Mouse (Mus musculus): ENCODE measurements around the gene Ankrd39.

Ankrd39 gene

GRCm38 (mm10) chr1:36489661-36490060, 57.6 kb downstream of the Ankrd39 start:
- no peak for DNase-seq (ENCODE audit: low spot score in 2 of 2)
